Mouse (Mus musculus) MEL (cell line): ENCODE measurements around the gene Dera. TPM values are rescaled to one million over a fixed set of nuclear protein-coding genes. Genes with fewer than 3 reads are reported as not detected.

Experiments
- DNase-seq: peaks from one replicate; pipeline ENCODE4 v3.0.0; 2011; ENCODE audit warnings: low read depth, low spot score
- H3K27ac ChIP-seq: 2 replicates; pipeline ENCODE4 v1.5.1; 2012; ENCODE audit warnings: low read depth, mild to moderate bottlenecking, control low read depth, low read length, moderate library complexity; ENCODE audit not compliant: control insufficient read depth
- H3K27me3 ChIP-seq, 2 experiments: fragments of 150-350 bp in 1 of 2; sonication (generic) in 1 of 2; 2 replicates each; pipeline ENCODE4 v1.6.1; 2012; ENCODE audit warnings: low read length in 2 of 2, mild to moderate bottlenecking in 2 of 2, improper control_type of control experiment in 1 of 2, moderate library complexity in 1 of 2; ENCODE audit not compliant: insufficient read depth in 2 of 2, control insufficient read depth in 1 of 2
- H3K36me3 ChIP-seq, 2 experiments: 2 replicates each; pipeline ENCODE4 v1.6.1; 2012 to 2014; ENCODE audit warnings: low read length in 2 of 2, improper control_type of control experiment in 1 of 2, inconsistent platforms in 1 of 2, mild to moderate bottlenecking in 1 of 2; ENCODE audit not compliant: insufficient read depth in 2 of 2, control insufficient read depth in 1 of 2
- H3K4me1 ChIP-seq, 2 experiments: fragments of 150-350 bp in 1 of 2; sonication (generic) in 1 of 2; 2 replicates each; pipeline ENCODE4 v1.6.1; 2012; ENCODE audit warnings: low read length in 2 of 2, improper control_type of control experiment in 1 of 2, mild to moderate bottlenecking in 1 of 2; ENCODE audit not compliant: insufficient read depth in 2 of 2, control insufficient read depth in 1 of 2
- H3K4me3 ChIP-seq, 2 experiments: fragments of 150-350 bp in 1 of 2; sonication (generic) in 1 of 2; 2 replicates each; pipeline ENCODE4 v1.5.1; 2012; ENCODE audit warnings: low read depth in 2 of 2, low read length in 2 of 2, mild to moderate bottlenecking in 2 of 2, moderate library complexity in 2 of 2, control low read depth in 1 of 2, improper control_type of control experiment in 1 of 2; ENCODE audit not compliant: control insufficient read depth in 1 of 2, insufficient read depth in 1 of 2
- H3K79me2 ChIP-seq: 2 replicates; pipeline ENCODE4 v1.6.1; 2012; ENCODE audit warnings: mild to moderate bottlenecking, low read length, moderate library complexity; ENCODE audit not compliant: control insufficient read depth, poor library complexity, insufficient read depth
- H3K9ac ChIP-seq: 2 replicates; pipeline ENCODE4 v1.6.1; 2012; ENCODE audit warnings: low read depth, mild to moderate bottlenecking, control low read depth, low read length, moderate library complexity; ENCODE audit not compliant: control insufficient read depth, poor library complexity, severe bottlenecking
- H3K9me3 ChIP-seq: fragments of 150-350 bp; sonication (generic); replicated peaks from 2 replicates; pipeline ENCODE4 v1.6.1; 2012; ENCODE audit warnings: mild to moderate bottlenecking, low read length, improper control_type of control experiment, moderate library complexity; ENCODE audit not compliant: insufficient read depth
- CHD1 ChIP-seq: IDR thresholded peaks from 2 replicates; pipeline ENCODE4 v1.6.1; 2012; ENCODE audit warnings: low read depth, mild to moderate bottlenecking, inconsistent platforms, low read length, improper control_type of control experiment
- CHD2 ChIP-seq: IDR thresholded peaks from 2 replicates; pipeline ENCODE4 v1.6.1; 2011; ENCODE audit warnings: low read length, improper control_type of control experiment
- E2F4 ChIP-seq: IDR thresholded peaks from 2 replicates; pipeline ENCODE4 v1.6.1; 2011; ENCODE audit warnings: low read depth, low read length, improper control_type of control experiment, borderline replicate concordance
- GABPA ChIP-seq: IDR thresholded peaks from 2 replicates; pipeline ENCODE4 v1.6.1; 2012; ENCODE audit warnings: low read depth, mild to moderate bottlenecking, inconsistent platforms, low read length, improper control_type of control experiment, moderate library complexity
- GATA1 ChIP-seq: IDR thresholded peaks from 2 replicates; pipeline ENCODE4 v1.6.1; 2011; ENCODE audit warnings: low read depth, low read length, improper control_type of control experiment
- MAFK ChIP-seq: IDR thresholded peaks from 2 replicates; pipeline ENCODE4 v1.6.1; 2011; ENCODE audit warnings: low read depth, mild to moderate bottlenecking, low read length, improper control_type of control experiment, borderline replicate concordance
- MAX ChIP-seq: IDR thresholded peaks from 2 replicates; pipeline ENCODE4 v1.6.1; 2011; ENCODE audit warnings: low read length, improper control_type of control experiment
- MAZ ChIP-seq: IDR thresholded peaks from 2 replicates; pipeline ENCODE4 v1.6.1; 2012; ENCODE audit warnings: low read depth, mild to moderate bottlenecking, inconsistent platforms, low read length, improper control_type of control experiment
- MYB ChIP-seq: IDR thresholded peaks from 2 replicates; pipeline ENCODE4 v1.6.1; 2011; ENCODE audit warnings: mild to moderate bottlenecking, low read depth, low read length, improper control_type of control experiment
- MYC ChIP-seq: IDR thresholded peaks from 2 replicates; pipeline ENCODE4 v1.6.1; 2011; ENCODE audit warnings: low read depth, mild to moderate bottlenecking, low read length, improper control_type of control experiment, moderate library complexity
- NRF1 ChIP-seq: IDR thresholded peaks from 2 replicates; pipeline ENCODE4 v1.6.1; 2014; ENCODE audit warnings: low read depth, mild to moderate bottlenecking, inconsistent platforms, low read length, improper control_type of control experiment, moderate library complexity; ENCODE audit not compliant: poor library complexity, insufficient read depth, severe bottlenecking
- POLR2AphosphoS5 ChIP-seq: IDR thresholded peaks from 2 replicates; pipeline ENCODE4 v1.6.1; 2012; ENCODE audit warnings: low read depth, borderline replicate concordance, mild to moderate bottlenecking, inconsistent platforms, low read length, moderate library complexity, mixed read lengths
- RAD21 ChIP-seq: IDR thresholded peaks from 2 replicates; pipeline ENCODE4 v1.6.1; 2011; ENCODE audit warnings: mild to moderate bottlenecking, low read depth, low read length, improper control_type of control experiment
- RCOR1 ChIP-seq: IDR thresholded peaks from 2 replicates; pipeline ENCODE4 v1.6.1; 2012; ENCODE audit warnings: low read depth, mild to moderate bottlenecking, inconsistent platforms, low read length, improper control_type of control experiment
- SMC3 ChIP-seq: IDR thresholded peaks from 2 replicates; pipeline ENCODE4 v1.6.1; 2011; ENCODE audit warnings: low read depth, low read length, improper control_type of control experiment
- TAL1 ChIP-seq: IDR thresholded peaks from 2 replicates; pipeline ENCODE4 v1.6.1; 2012; ENCODE audit warnings: mild to moderate bottlenecking, inconsistent platforms, low read length, moderate library complexity, mixed read lengths
- TBP ChIP-seq: IDR thresholded peaks from 2 replicates; pipeline ENCODE4 v1.8.0; 2011; ENCODE audit warnings: low read depth, low read length, improper control_type of control experiment
- UBTF ChIP-seq: IDR thresholded peaks from 2 replicates; pipeline ENCODE4 v1.6.1; 2012; ENCODE audit warnings: low read depth, mild to moderate bottlenecking, inconsistent platforms, low read length, improper control_type of control experiment, moderate library complexity, borderline replicate concordance; ENCODE audit not compliant: insufficient read depth
- USF1 ChIP-seq: IDR thresholded peaks from 2 replicates; pipeline ENCODE4 v1.6.1; 2014; ENCODE audit warnings: low read depth, mild to moderate bottlenecking, inconsistent platforms, low read length, improper control_type of control experiment, moderate library complexity
- ZKSCAN1 ChIP-seq: IDR thresholded peaks from 2 replicates; pipeline ENCODE4 v1.6.1; 2012; ENCODE audit warnings: low read depth, mild to moderate bottlenecking, inconsistent platforms, low read length, improper control_type of control experiment, moderate library complexity
- ZNF384 ChIP-seq: IDR thresholded peaks from 2 replicates; pipeline ENCODE4 v1.6.1; 2012; ENCODE audit warnings: low read depth, mild to moderate bottlenecking, inconsistent platforms, low read length, improper control_type of control experiment
- polyA plus RNA-seq, 2 experiments: library from polyadenylated mRNA; stranded (reverse) in 1 of 2; unstranded in 1 of 2; fragments of >175 nt in 1 of 2; fragments of >200 nt in 1 of 2; gene quantifications; 2 replicates each; pipeline versions ENCODE4 v1.2.1 to v1.2.4; 2012; ENCODE audit warnings: low replicate concordance in 2 of 2, low read depth in 1 of 2; ENCODE audit not compliant: insufficient read length in 2 of 2, insufficient read depth in 1 of 2, missing spikeins in 1 of 2
- total RNA-seq: library from RNA; depleted of rRNA; stranded (reverse); fragments of 300-350 nt; gene quantifications from 2 replicates; pipeline ENCODE4 v1.2.3, GENCODE M21; 2012

Dera gene
- total and polyA plus RNA-seq, 3 experiments: 39.4 to 56.9 TPM; not detected in 1

DNA sequence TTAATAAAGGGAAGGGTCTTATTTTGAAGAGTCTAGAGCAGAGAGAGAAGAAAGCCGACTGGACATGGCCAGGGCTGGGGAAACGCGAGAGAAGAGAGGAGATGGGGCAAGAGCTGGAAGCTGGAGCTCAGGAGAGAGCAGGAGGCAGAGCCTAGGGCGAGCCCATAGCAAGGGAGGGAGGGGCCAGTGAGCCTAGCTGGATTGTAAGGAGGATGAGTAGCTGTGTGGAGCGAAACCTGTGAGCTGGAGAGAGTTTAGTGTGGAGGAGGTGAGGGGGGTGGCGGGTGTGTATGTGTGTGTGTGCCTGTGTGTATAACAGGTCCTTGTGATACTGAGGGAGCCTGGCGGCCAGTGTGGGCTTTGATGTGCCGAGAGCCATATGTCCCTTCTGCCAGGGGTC, 5.3 kb downstream of the Dera start:
- Histone ChIP-seq H3K4me1 (no peaks in the 10 kb centered on the region), H3K4me3 (no peak overlapping the region), H3K9ac (no peak overlapping the region), H3K36me3 (peaks cover 0 to 4% of the 10 kb centered on the region in 2 experiments; a peak in 2 of 4 replicates), H3K9me3 (no peaks in the 10 kb centered on the region), H3K27ac (no peak overlapping the region), H3K79me2 (no peaks in the 10 kb centered on the region; the same call in 1 of the 2 replicates), H3K27me3 (no peaks in the 10 kb centered on the region)
- DNase-seq: no peak
- TF ChIP-seq UBTF: no peak
- no peak for TF ChIP-seq SMC3
- TF ChIP-seq NRF1: no peak
- no peak for TF ChIP-seq ZNF384
- no peak for TF ChIP-seq GATA1
- TF ChIP-seq TBP: no peak
- TF ChIP-seq MAX: no peak
- no peak for TF ChIP-seq USF1
- no peak for TF ChIP-seq MAZ
- no peak for TF ChIP-seq POLR2AphosphoS5
- no peak for TF ChIP-seq MAFK
- no peak for TF ChIP-seq GABPA
- TF ChIP-seq MYB: no peak
- TF ChIP-seq CHD2: no peak
- no peak for TF ChIP-seq CHD1
- no peak for TF ChIP-seq RAD21
- no peak for TF ChIP-seq RCOR1
- no peak for TF ChIP-seq E2F4
- no peak for TF ChIP-seq MYC

DNA sequence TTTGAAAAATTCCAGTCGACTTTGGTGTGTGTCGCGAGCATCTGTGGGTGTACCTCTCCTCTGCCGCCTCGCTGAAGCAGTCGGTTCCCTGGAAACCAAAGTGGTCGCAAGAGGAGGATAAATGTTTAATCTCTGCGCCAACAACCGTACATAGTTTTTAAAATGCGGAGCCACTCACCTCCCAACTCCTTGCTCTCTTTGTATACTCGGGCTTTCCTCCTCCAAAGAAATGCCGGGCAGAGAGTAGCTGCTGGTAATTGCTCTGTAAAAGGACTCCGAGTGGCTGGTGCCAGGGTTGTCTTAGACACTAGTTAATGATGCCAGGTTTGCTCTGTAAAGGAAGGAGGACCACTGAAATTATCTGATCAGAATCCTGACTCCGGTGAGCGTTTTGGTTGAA, 6.6 kb downstream of the Dera start:
- DNase-seq: no peak
- Histone ChIP-seq H3K9me3 (no peaks in the 10 kb centered on the region), H3K36me3 (no peaks in the 10 kb centered on the region), H3K79me2 (no peaks in the 10 kb centered on the region), H3K27me3 (no peaks in the 10 kb centered on the region), H3K9ac (no peak overlapping the region), H3K27ac (no peak overlapping the region), H3K4me1 (no peaks in the 10 kb centered on the region), H3K4me3 (no peak overlapping the region)
- no peak for TF ChIP-seq TAL1
- TF ChIP-seq SMC3: no peak
- TF ChIP-seq NRF1: no peak
- no peak for TF ChIP-seq CHD2
- TF ChIP-seq MAFK: no peak
- no peak for TF ChIP-seq ZKSCAN1
- TF ChIP-seq, all 39 proteins: peak for 0
